Mouse (Mus musculus) stomach, postnatal 0 days (tissue): ENCODE measurements around the gene Fau.

Experiments used
- CTCF ChIP-seq: IDR thresholded peaks from 2 replicates; pipeline ENCODE4 v1.5.1; 2016; ENCODE audit warnings: antibody characterized with exemption, low read depth, mild to moderate bottlenecking, moderate library complexity
- EP300 ChIP-seq: optimal IDR thresholded peaks from 2 replicates; pipeline ENCODE3; 2016; ENCODE audit warnings: antibody characterized with exemption

DNA sequence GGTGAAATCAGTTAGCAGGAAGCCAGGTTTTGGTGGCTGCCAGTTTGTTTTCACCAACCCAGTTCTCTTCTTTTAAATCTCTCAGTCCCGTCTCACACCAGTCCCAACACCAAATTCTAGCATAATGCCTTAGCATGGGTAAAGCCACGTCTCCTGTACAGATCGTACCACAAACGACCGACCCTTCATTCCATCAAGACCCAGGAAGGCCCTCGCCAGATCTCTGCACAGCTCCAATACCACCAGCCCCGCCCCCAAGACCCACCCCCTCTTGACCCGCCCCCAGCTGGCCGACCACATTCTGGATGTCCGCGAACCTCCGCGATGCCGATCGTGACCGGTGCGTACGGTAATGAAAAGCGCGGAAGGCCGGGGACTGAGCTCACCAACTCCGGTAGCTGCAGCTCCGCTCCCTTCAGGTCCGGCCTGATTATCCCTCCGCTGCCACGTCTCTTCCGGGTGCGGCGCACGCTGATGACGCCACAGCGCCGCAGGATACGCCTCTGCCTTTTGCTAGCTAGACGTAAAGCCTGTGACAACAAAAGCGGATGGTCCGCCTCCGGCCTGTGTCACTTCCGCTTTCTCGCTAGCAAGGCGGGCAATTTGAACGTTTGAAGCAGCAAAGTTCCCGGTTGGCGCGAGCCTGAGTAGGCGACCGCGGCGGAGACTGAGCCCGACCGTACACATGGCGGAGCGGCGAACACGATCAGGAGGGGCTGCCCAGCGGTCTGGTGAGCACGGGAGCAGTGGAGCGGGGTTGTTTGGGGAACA lies 27.0 kb downstream of the Fau start, which contains the start of the genes Zfpl1 and Cdca5:
- TF ChIP-seq CTCF (0 out of 2 replicates have a peak, but pooled peaks have one; percentile 1), EP300 (no peak)
